Mouse (Mus musculus) liver, adult 2 months (tissue): ENCODE measurements around the gene Hsd11b2. TPM values are rescaled to one million over a fixed set of nuclear protein-coding genes. Genes with fewer than 3 reads are reported as not detected.

Experiments used
- DNase-seq: peaks from one replicate; pipeline ENCODE4 v3.0.0-alpha.2; 2011; ENCODE audit warnings: low read depth, low spot score; ENCODE audit errors: extremely low read depth
- H3K27ac ChIP-seq: fragments of 200-500 bp; replicated peaks from 2 replicates; pipeline ENCODE4 v1.5.1; 2012; ENCODE audit warnings: low read depth, mild to moderate bottlenecking, control low read depth, inconsistent platforms, low read length; ENCODE audit not compliant: insufficient read depth
- H3K27me3 ChIP-seq: fragments of 200-500 bp; 2 replicates; pipeline ENCODE4 v1.6.1; 2012; ENCODE audit warnings: mild to moderate bottlenecking, moderate library complexity, low read length, inconsistent platforms; ENCODE audit not compliant: control insufficient read depth, insufficient read depth
- H3K36me3 ChIP-seq: fragments of 200-500 bp; 2 replicates; pipeline ENCODE4 v1.6.1; 2012; ENCODE audit warnings: low read length, inconsistent platforms; ENCODE audit not compliant: control insufficient read depth, insufficient read depth
- H3K4me1 ChIP-seq: fragments of 200-500 bp; 2 replicates; pipeline ENCODE4 v1.6.1; 2011; ENCODE audit warnings: low read length; ENCODE audit not compliant: control insufficient read depth, insufficient read depth
- H3K4me3 ChIP-seq: fragments of 200-500 bp; 2 replicates; pipeline ENCODE4 v1.5.1; 2011; ENCODE audit warnings: low read depth, mild to moderate bottlenecking, control low read depth, low read length, moderate library complexity; ENCODE audit not compliant: insufficient read depth
- H3K79me2 ChIP-seq: fragments of 200-500 bp; 2 replicates; pipeline ENCODE4 v1.6.1; 2012; ENCODE audit warnings: inconsistent platforms, mild to moderate bottlenecking, low read length, moderate library complexity; ENCODE audit not compliant: control insufficient read depth, insufficient read depth
- H3K9ac ChIP-seq: fragments of 200-500 bp; 2 replicates; pipeline ENCODE4 v1.6.1; 2012; ENCODE audit warnings: low read depth, mild to moderate bottlenecking, control low read depth, inconsistent platforms, low read length
- CTCF ChIP-seq: fragments of 200-500 bp; IDR thresholded peaks from 2 replicates; pipeline ENCODE4 v1.5.1; 2011; ENCODE audit warnings: low read depth, low read length, control low read depth
- POLR2A ChIP-seq: fragments of 200-500 bp; IDR thresholded peaks from 2 replicates; pipeline ENCODE4 v1.6.1; 2011; ENCODE audit warnings: low read length, control low read depth; ENCODE audit not compliant: insufficient read depth; ENCODE audit errors: extremely low read depth
- WGBS: fragments of 180-500 bp; shearing (Covaris S2); methylation state at CpG from one replicate; pipeline ENCODE4 v1.1.7; 2018; 5-methylcytosine and 5-hydroxymethylcytosine counted together
- polyA plus RNA-seq: library from polyadenylated mRNA; depleted of rRNA; stranded (reverse); fragments of >200 nt; gene quantifications from 2 replicates; pipeline ENCODE4 v1.2.3, GENCODE M21; 2012
- total RNA-seq: library from RNA; depleted of rRNA; stranded (reverse); fragments of >200 nt; gene quantifications from 2 replicates; pipeline ENCODE4 v1.2.3, GENCODE M21; 2014

The Hsd11b2 gene
- total and polyA plus RNA-seq, 2 experiments, result 0.09 TPM; not detected in 1

DNA sequence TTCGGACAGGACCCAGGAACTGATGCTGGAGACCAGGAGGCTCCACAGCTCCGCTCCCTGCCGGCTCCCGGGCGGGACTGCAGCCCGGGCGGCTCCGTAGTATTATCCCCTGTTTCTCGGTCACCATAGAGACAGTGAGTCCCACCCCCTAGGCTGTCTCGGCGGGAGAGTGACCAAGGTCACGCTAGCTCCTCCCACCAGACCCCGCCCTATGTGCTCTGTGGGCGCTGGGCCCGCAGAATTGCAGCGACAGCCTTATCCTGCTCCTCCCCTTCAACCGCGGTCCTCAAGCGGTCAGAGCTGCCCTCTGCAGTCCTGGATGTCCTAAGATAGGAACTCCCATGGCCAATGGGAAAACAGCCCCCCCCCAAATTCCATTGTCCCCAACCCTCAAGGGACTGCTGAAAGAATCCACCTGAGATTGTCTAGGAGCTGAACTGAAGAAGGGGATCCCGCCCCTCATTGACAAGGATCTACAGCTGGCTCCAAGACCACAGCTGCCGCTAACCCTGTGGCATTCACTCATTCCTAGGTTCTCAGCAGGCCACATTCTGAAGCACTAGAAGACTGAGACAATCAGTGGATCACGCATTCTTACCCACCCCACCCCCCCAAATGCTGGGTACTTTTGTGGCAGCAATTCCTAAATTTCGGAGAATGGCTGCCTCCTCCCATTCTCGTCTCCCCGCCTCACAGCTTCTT is 47.1 kb upstream of the Hsd11b2 start, which contains the start of gene Tppp3:
Tppp3 (minus strand) TSS at position 213 of the 702 bp plus-strand sequence.
- no peak within 1 kb of the TSS for H3K27ac ChIP-seq
- DNase-seq, result peak; percentile 77
- H3K4me1 ChIP-seq, result peaks cover 9% of the 10 kb centered on the region; the same call in 1 of the 2 replicates
- H3K36me3 ChIP-seq, result no peaks in the 10 kb centered on the region
- no peak within 1 kb of the TSS for H3K4me3 ChIP-seq
- no peaks in the 10 kb centered on the region for H3K79me2 ChIP-seq
- TF ChIP-seq POLR2A (no peak), CTCF (peak; percentile 53)
- no peaks in the 10 kb centered on the region for H3K27me3 ChIP-seq
- 10% methylated on average over 25 of the region's 25 CpGs for WGBS
- H3K9ac ChIP-seq, result no peak within 1 kb of the TSS

DNA sequence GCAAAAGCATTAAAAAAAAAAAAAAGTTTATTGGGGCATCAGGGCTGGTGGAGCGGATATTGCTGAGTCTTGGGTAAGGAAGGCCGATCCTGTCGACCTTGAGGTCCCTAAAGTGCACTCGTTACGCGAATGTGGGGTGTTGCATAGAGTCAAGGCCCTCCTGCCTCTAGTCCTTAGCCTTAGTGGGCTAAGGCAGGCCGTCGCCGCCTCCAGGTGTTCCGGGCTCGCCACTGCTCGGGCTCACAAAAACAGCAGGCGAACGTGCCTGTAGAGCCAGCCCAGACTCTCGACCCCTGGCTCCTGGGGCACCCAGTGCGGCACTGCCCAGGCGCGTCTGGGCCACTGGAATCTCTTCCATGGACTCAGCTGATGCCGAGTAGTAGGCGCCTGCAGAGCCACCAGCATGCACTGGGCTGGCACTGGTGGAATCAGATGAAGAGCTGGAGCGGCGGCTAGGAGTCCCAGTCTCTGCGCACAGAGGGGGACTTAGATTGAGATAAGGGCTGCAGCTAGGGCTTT is 46.1 kb upstream of the Hsd11b2 start:
- H3K9ac ChIP-seq, result no peak overlapping the region
- H3K4me1 ChIP-seq, result peaks cover 9% of the 10 kb centered on the region; the same call in 1 of the 2 replicates
- DNase-seq, result no peak
- H3K36me3 ChIP-seq, result no peaks in the 10 kb centered on the region
- no peak overlapping the region for H3K4me3 ChIP-seq
- H3K79me2 ChIP-seq, result no peaks in the 10 kb centered on the region
- 49% methylated on average over 23 of the region's 23 CpGs for whole genome bisulfite sequencing
- no peak for TF ChIP-seq POLR2A
- TF ChIP-seq CTCF, result no peak
- no peak overlapping the region for H3K27ac ChIP-seq
- H3K27me3 ChIP-seq, result no peaks in the 10 kb centered on the region

DNA sequence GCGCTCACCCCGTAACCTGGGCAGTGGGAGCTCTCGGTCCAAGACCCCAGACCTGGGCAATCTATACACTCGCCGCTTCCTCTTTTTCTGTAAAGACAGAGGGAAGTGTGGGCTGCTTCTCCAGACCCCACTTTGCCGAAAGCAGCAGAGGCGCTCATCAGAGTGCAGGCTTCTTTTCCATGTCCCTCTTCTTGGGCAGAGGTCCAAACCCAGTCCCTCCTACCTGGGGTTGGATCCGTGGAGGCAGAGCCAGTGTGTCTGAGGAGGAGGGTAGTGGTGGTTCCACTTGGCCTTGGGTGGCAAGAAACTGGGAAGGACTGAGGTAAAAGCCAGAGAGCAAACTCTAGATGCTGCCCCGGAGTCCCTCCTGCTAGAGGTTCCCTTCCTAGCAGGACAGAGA is 45.6 kb upstream of the Hsd11b2 start:
- Histone ChIP-seq H3K9ac (no peak overlapping the region), H3K79me2 (no peaks in the 10 kb centered on the region), H3K27ac (no peak overlapping the region), H3K36me3 (no peaks in the 10 kb centered on the region), H3K4me1 (peaks cover 9% of the 10 kb centered on the region; the same call in 1 of the 2 replicates), H3K27me3 (no peaks in the 10 kb centered on the region), H3K4me3 (no peak overlapping the region)
- DNase-seq, result no peak
- 76% methylated on average over 9 of the region's 9 CpGs for WGBS
- TF ChIP-seq POLR2A (no peak), CTCF (no peak)

DNA sequence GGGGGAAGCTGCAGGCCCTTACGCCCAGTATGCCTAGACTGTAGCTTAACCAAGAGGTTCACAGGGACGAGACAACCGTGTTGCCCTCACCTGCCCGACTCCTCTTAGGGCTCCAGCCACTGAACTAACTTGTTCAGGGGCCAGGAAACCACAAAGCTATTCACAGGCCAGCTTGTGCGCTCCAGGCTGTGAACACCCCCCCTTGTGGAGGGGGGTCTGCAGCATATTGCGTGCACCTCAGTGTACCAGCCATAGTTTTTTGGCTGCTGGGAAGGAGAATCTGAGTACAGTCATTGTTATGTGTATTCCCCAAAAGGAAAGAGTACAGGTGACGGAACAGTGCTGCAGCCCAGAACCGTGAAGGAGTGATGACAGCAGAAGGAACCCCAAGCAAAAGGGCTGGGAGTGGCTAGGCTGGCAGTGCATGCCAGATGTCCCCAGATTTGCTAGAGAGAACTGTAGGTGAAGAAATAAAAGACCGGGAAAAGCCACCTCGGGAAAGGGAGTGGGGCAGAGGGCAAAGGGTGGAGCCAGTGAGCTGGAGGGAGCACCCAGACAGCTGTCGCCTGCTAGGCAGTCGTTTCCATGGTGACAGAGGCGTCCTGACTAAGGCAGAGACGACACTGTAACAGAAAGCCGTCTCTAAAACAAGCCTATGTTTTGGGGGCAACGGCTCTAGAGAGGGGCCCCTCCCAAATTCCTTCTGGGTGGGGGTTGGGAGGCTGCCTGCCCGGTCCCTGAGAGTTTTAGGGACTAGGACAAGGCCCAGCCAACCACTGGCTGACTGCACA is 44.5 kb upstream of the Hsd11b2 start:
- Histone ChIP-seq H3K9ac (no peak overlapping the region), H3K79me2 (no peaks in the 10 kb centered on the region), H3K27me3 (no peaks in the 10 kb centered on the region), H3K27ac (no peak overlapping the region), H3K4me3 (no peak overlapping the region), H3K36me3 (no peaks in the 10 kb centered on the region), H3K4me1 (peaks cover 9% of the 10 kb centered on the region; the same call in 1 of the 2 replicates)
- TF ChIP-seq POLR2A (no peak), CTCF (no peak)
- WGBS, result 42% methylated on average over 17 of the region's 17 CpGs
- peak; percentile 56 for DNase-seq

DNA sequence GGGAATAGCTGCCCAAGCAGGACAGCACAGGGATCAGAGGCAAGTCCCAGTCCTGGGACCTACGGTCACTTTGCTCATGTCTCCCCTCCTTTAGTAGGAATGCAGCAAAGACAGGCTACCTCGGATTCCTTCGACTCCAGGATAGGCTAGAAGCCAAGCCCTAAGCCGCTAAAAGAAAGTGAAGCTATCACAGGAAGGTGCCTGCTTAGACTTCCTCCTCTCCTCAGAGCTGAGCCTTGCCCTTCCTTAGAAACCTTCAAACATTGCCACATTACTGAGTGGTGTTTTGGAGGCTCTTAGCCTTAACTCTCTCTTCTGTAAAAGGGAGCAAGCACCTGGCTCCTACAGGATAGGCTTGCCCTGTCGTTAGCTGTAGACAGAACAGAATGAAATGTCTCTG is 43.9 kb upstream of the Hsd11b2 start:
- no peak for DNase-seq
- Histone ChIP-seq H3K9ac (no peak overlapping the region), H3K36me3 (no peaks in the 10 kb centered on the region), H3K27ac (no peak overlapping the region), H3K79me2 (no peaks in the 10 kb centered on the region), H3K4me3 (no peak overlapping the region), H3K4me1 (peaks cover 9% of the 10 kb centered on the region; the same call in 1 of the 2 replicates), H3K27me3 (no peaks in the 10 kb centered on the region)
- no peak for TF ChIP-seq POLR2A
- no peak for TF ChIP-seq CTCF
- 60% methylated on average over 5 of the region's 5 CpGs for WGBS
